Mouse (Mus musculus) left cerebral cortex, adult 18-20 months (tissue): ENCODE data around the gene Asxl1. TPM values are rescaled to one million over a fixed set of nuclear protein-coding genes. Genes with fewer than 3 reads are reported as not detected.
"Not testable (repeated sequence)": the region's sequence is repeated elsewhere in the genome, so short reads cannot be mapped to it uniquely, and the experiment has no call there.

Experiments used
- DNase-seq, 2 experiments: peaks; one replicate each; pipeline ENCODE4 v3.0.0; 2021 to 2022; ENCODE audit warnings: low spot score in 2 of 2, mixed read lengths in 1 of 2
- total RNA-seq, 2 experiments: library from RNA; stranded (reverse); gene quantifications; 2 replicates each; pipeline ENCODE4 v1.2.3; 2021

Gene Asxl1
- total RNA-seq, 2 experiments from 2014 or later, result 34.6 to 36.5 TPM

GRCm38 (mm10) chr2:153342602-153343001, 3.0 kb upstream of the Asxl1 start:
- no peak for DNase-seq

GRCm38 (mm10) chr2:153343191-153343590, 2.4 kb upstream of the Asxl1 start:
- no peak for DNase-seq

GRCm38 (mm10) chr2:153345071-153345453, 567 bp upstream of the Asxl1 start:
- DNase-seq, result no peak

GRCm38 (mm10) chr2:153346221-153347182, 873 bp downstream of the Asxl1 start:
- no peak for DNase-seq

GRCm38 (mm10) chr2:153347183-153347781, 1.7 kb downstream of the Asxl1 start:
- DNase-seq, result no peak

- no peak for DNase-seq
These were observed 2.6 kb downstream of the Asxl1 start for GRCm38 (mm10) chr2:153348100-153348831.

- no peak for DNase-seq
These were observed 5.0 kb downstream of the Asxl1 start for GRCm38 (mm10) chr2:153350552-153351181.

- no peak for DNase-seq
These were observed 9.0 kb downstream of the Asxl1 start for GRCm38 (mm10) chr2:153354648-153355047.

- no peak for DNase-seq
These were observed 11.2 kb downstream of the Asxl1 start for GRCm38 (mm10) chr2:153356784-153357183.

- no peak for DNase-seq
These were observed 15.6 kb downstream of the Asxl1 start for GRCm38 (mm10) chr2:153361101-153361710.

- not testable (repeated sequence) for DNase-seq
These were observed 18.9 kb downstream of the Asxl1 start for GRCm38 (mm10) chr2:153364531-153364930.

- DNase-seq, result no peak
These were observed 25.2 kb downstream of the Asxl1 start for GRCm38 (mm10) chr2:153370871-153371270.

- no peak for DNase-seq
These were observed 29.8 kb downstream of the Asxl1 start for GRCm38 (mm10) chr2:153375380-153375779.

- no peak for DNase-seq
These were observed 34.9 kb downstream of the Asxl1 start for GRCm38 (mm10) chr2:153380479-153380878.

- no peak for DNase-seq
These were observed 44.2 kb downstream of the Asxl1 start for GRCm38 (mm10) chr2:153389831-153390230.

- no peak for DNase-seq
These were observed 47.4 kb downstream of the Asxl1 start for GRCm38 (mm10) chr2:153393045-153393444.

- DNase-seq, result no peak
These were observed 52.3 kb downstream of the Asxl1 start for GRCm38 (mm10) chr2:153397790-153398515.

- DNase-seq, result no peak
These were observed 53.5 kb downstream of the Asxl1 start for GRCm38 (mm10) chr2:153399166-153399565.

- no peak for DNase-seq
These were observed 58.4 kb downstream of the Asxl1 start for GRCm38 (mm10) chr2:153404062-153404461.

- no peak for DNase-seq
These were observed 59.3 kb downstream of the Asxl1 start for GRCm38 (mm10) chr2:153404882-153405281.
